Mouse (Mus musculus): Measurements from ENCODE around the gene Ndufs8.

The Ndufs8 gene

GRCm38 (mm10) chr19:3903648-3904362, 8.8 kb downstream of the Ndufs8 start:
- no peak for DNase-seq

GRCm38 (mm10) chr19:3902966-3903365, 9.6 kb downstream of the Ndufs8 start:
- no peak for DNase-seq

GRCm38 (mm10) chr19:3899618-3900017, 13.0 kb downstream of the Ndufs8 start:
- DNase-seq = no peak

GRCm38 (mm10) chr19:3898952-3899351, 13.6 kb downstream of the Ndufs8 start:
- DNase-seq = no peak

- DNase-seq = no peak
Observed at GRCm38 (mm10) chr19:3897557-3897956, 15.0 kb downstream of the Ndufs8 start.

- DNase-seq = no peak
Observed at GRCm38 (mm10) chr19:3896208-3896607, 16.4 kb downstream of the Ndufs8 start.

GRCm38 (mm10) chr19:3895171-3895631, 17.4 kb downstream of the Ndufs8 start:
- no peak for DNase-seq

GRCm38 (mm10) chr19:3894294-3894693, 18.3 kb downstream of the Ndufs8 start:
- DNase-seq = no peak

GRCm38 (mm10) chr19:3893545-3894116, 18.9 kb downstream of the Ndufs8 start:
- no peak for DNase-seq

GRCm38 (mm10) chr19:3890181-3890580, 22.4 kb downstream of the Ndufs8 start:
- DNase-seq = no peak

GRCm38 (mm10) chr19:3889096-3889495, 23.5 kb downstream of the Ndufs8 start:
- no peak for DNase-seq

- DNase-seq = no peak
Observed at GRCm38 (mm10) chr19:3884325-3884990, 28.1 kb downstream of the Ndufs8 start.

GRCm38 (mm10) chr19:3882214-3882613, 30.4 kb downstream of the Ndufs8 start:
- no peak for DNase-seq

- DNase-seq = no peak
Observed at GRCm38 (mm10) chr19:3880054-3880848, 32.3 kb downstream of the Ndufs8 start.

- DNase-seq = no peak
Observed at GRCm38 (mm10) chr19:3875045-3875444, 37.5 kb downstream of the Ndufs8 start.

GRCm38 (mm10) chr19:3872373-3872772, 40.2 kb downstream of the Ndufs8 start:
- DNase-seq = no peak

- DNase-seq = no peak
Observed at GRCm38 (mm10) chr19:3871468-3871867, 41.1 kb downstream of the Ndufs8 start.

- no peak for DNase-seq
Observed at GRCm38 (mm10) chr19:3868290-3868689, 44.3 kb downstream of the Ndufs8 start.

GRCm38 (mm10) chr19:3864960-3865359, 47.6 kb downstream of the Ndufs8 start:
- DNase-seq = no peak

GRCm38 (mm10) chr19:3862713-3863112, 49.9 kb downstream of the Ndufs8 start:
- DNase-seq = no peak

Data from cerebellum, adult 11-12 months (tissue).